Mouse (Mus musculus) CH12.LX (cell line): ENCODE results near the gene Nradd. TPM values are rescaled to one million over a fixed set of nuclear protein-coding genes. Genes with fewer than 3 reads are reported as not detected.
A peak's percentile ranks its signal among the peaks of the same experiment; 100 is the strongest.

Source experiments
- DNase-seq: peaks from one replicate; pipeline ENCODE4 v3.0.0-alpha.2; 2013; ENCODE audit errors: extremely low read depth
- H3K27ac ChIP-seq: 2 replicates; pipeline ENCODE4 v1.5.1; 2012; ENCODE audit warnings: low read depth, mild to moderate bottlenecking, control low read depth, moderate library complexity; ENCODE audit not compliant: insufficient read depth
- H3K27me3 ChIP-seq: replicated peaks from 2 replicates; pipeline ENCODE3; 2012; ENCODE audit warnings: inconsistent platforms
- H3K36me3 ChIP-seq, 2 experiments: replicated peaks in 1 of 2; 2 replicates each; pipeline versions ENCODE3 to v1.6.1; 2012; ENCODE audit warnings: inconsistent platforms in 1 of 2, low read length in 1 of 2, mild to moderate bottlenecking in 1 of 2, mixed read lengths in 1 of 2, moderate library complexity in 1 of 2; ENCODE audit not compliant: control insufficient read depth in 1 of 2, insufficient read depth in 1 of 2
- H3K4me1 ChIP-seq, 2 experiments: 2 replicates each; pipeline ENCODE4 v1.6.1; 2012; ENCODE audit warnings: inconsistent platforms in 1 of 2, moderate library complexity in 1 of 2; ENCODE audit not compliant: insufficient read depth in 2 of 2, control insufficient read depth in 1 of 2
- H3K4me2 ChIP-seq: 2 replicates; pipeline ENCODE4 v1.6.1; 2012; ENCODE audit warnings: low read depth, mild to moderate bottlenecking, control low read depth; ENCODE audit not compliant: poor library complexity, insufficient read depth, severe bottlenecking
- H3K4me3 ChIP-seq, 3 experiments: fragments of 150-350 bp in 1 of 3; sonication (generic) in 1 of 3; replicated peaks in 1 of 3; 2 replicates each; pipeline versions ENCODE3 to v1.5.1; 2011 to 2012; ENCODE audit warnings: low read depth in 2 of 3, low read length in 2 of 3, mild to moderate bottlenecking in 2 of 3, moderate library complexity in 2 of 3, control low read depth in 1 of 3, improper control_type of control experiment in 1 of 3, inconsistent platforms in 1 of 3, mixed read lengths in 1 of 3; ENCODE audit not compliant: poor library complexity in 1 of 3
- H3K79me2 ChIP-seq: replicated peaks from 2 replicates; pipeline ENCODE4 v1.6.1; 2012; ENCODE audit warnings: mild to moderate bottlenecking, moderate library complexity; ENCODE audit not compliant: control insufficient read depth, poor library complexity, insufficient read depth, severe bottlenecking; ENCODE audit errors: extremely low read depth
- H3K9ac ChIP-seq: 2 replicates; pipeline ENCODE4 v1.6.1; 2012; ENCODE audit warnings: low read depth, mild to moderate bottlenecking, control low read depth, moderate library complexity; ENCODE audit not compliant: insufficient read depth
- H3K9me3 ChIP-seq: replicated peaks from 2 replicates; pipeline ENCODE3; 2012; ENCODE audit warnings: low read length, inconsistent platforms, mixed read lengths
- BHLHE40 ChIP-seq: IDR thresholded peaks from 2 replicates; pipeline ENCODE4 v1.6.1; 2011; ENCODE audit warnings: mild to moderate bottlenecking, low read depth, low read length, improper control_type of control experiment
- CHD1 ChIP-seq: IDR thresholded peaks from 2 replicates; pipeline ENCODE4 v1.6.1; 2012; ENCODE audit warnings: low read depth, low read length, improper control_type of control experiment, inconsistent platforms
- CHD2 ChIP-seq: IDR thresholded peaks from 2 replicates; pipeline ENCODE4 v1.6.1; 2011; ENCODE audit warnings: low read length, improper control_type of control experiment
- CTCF ChIP-seq, 2 experiments: IDR thresholded peaks in 1 of 2; conservative IDR thresholded peaks in 1 of 2; 2 replicates each; pipeline ENCODE4 v1.5.1; 2011 to 2012; ENCODE audit warnings: low read depth in 2 of 2, low read length in 2 of 2, improper control_type of control experiment in 1 of 2, inconsistent platforms in 1 of 2, mild to moderate bottlenecking in 1 of 2, moderate library complexity in 1 of 2
- E2F4 ChIP-seq: IDR thresholded peaks from 2 replicates; pipeline ENCODE4 v1.6.1; 2011; ENCODE audit warnings: low read depth, low read length, improper control_type of control experiment; ENCODE audit not compliant: insufficient replicate concordance
- ELF1 ChIP-seq: IDR thresholded peaks from 2 replicates; pipeline ENCODE4 v1.6.1; 2014; ENCODE audit warnings: low read depth, mild to moderate bottlenecking, inconsistent platforms, low read length, improper control_type of control experiment
- EP300 ChIP-seq: IDR thresholded peaks from 2 replicates; pipeline ENCODE4 v1.6.1; 2011; ENCODE audit warnings: low read length, improper control_type of control experiment
- ETS1 ChIP-seq: conservative IDR thresholded peaks from 2 replicates; pipeline ENCODE4 v1.6.1; 2012; ENCODE audit warnings: low read depth, mild to moderate bottlenecking, inconsistent platforms, low read length, improper control_type of control experiment, moderate library complexity
- GABPA ChIP-seq: IDR thresholded peaks from 2 replicates; pipeline ENCODE4 v1.6.1; 2012; ENCODE audit warnings: low read depth, low read length, improper control_type of control experiment, inconsistent platforms; ENCODE audit not compliant: insufficient replicate concordance
- HCFC1 ChIP-seq: IDR thresholded peaks from 2 replicates; pipeline ENCODE4 v1.6.1; 2012; ENCODE audit warnings: low read depth, mild to moderate bottlenecking, inconsistent platforms, low read length, improper control_type of control experiment
- IRF4 ChIP-seq: IDR thresholded peaks from 2 replicates; pipeline ENCODE4 v1.6.1; 2014; ENCODE audit warnings: low read depth, mild to moderate bottlenecking, inconsistent platforms, low read length, improper control_type of control experiment
- JUN ChIP-seq: IDR thresholded peaks from 2 replicates; pipeline ENCODE4 v1.6.1; 2011; ENCODE audit warnings: low read depth, mild to moderate bottlenecking, low read length, improper control_type of control experiment, moderate library complexity; ENCODE audit not compliant: insufficient read depth
- JUND ChIP-seq: conservative IDR thresholded peaks from 2 replicates; pipeline ENCODE4 v1.6.1; 2011; ENCODE audit warnings: low read depth, low read length, improper control_type of control experiment
- KAT2A ChIP-seq: IDR thresholded peaks from 2 replicates; pipeline ENCODE4 v1.6.1; 2012; ENCODE audit warnings: low read length, improper control_type of control experiment, inconsistent platforms; ENCODE audit not compliant: insufficient replicate concordance
- MAFK ChIP-seq: IDR thresholded peaks from 2 replicates; pipeline ENCODE4 v1.6.1; 2011; ENCODE audit warnings: low read length, improper control_type of control experiment; ENCODE audit not compliant: insufficient replicate concordance
- MAX ChIP-seq: IDR thresholded peaks from 2 replicates; pipeline ENCODE4 v1.6.1; 2011; ENCODE audit warnings: low read length, improper control_type of control experiment
- MAZ ChIP-seq: IDR thresholded peaks from 2 replicates; pipeline ENCODE4 v1.6.1; 2012; ENCODE audit warnings: low read depth, mild to moderate bottlenecking, inconsistent platforms, low read length, improper control_type of control experiment, moderate library complexity
- MEF2A ChIP-seq: IDR thresholded peaks from 2 replicates; pipeline ENCODE4 v1.6.1; 2014; ENCODE audit warnings: low read depth, mild to moderate bottlenecking, inconsistent platforms, low read length, improper control_type of control experiment, borderline replicate concordance
- MXI1 ChIP-seq: IDR thresholded peaks from 2 replicates; pipeline ENCODE4 v1.6.1; 2011; ENCODE audit warnings: mild to moderate bottlenecking, low read depth, low read length, improper control_type of control experiment
- MYC ChIP-seq: IDR thresholded peaks from 2 replicates; pipeline ENCODE4 v1.6.1; 2011; ENCODE audit warnings: low read depth, mild to moderate bottlenecking, improper control_type of control experiment, low read length
- NELFE ChIP-seq: IDR thresholded peaks from 2 replicates; pipeline ENCODE4 v1.6.1; 2011; ENCODE audit warnings: low read depth, low read length, improper control_type of control experiment
- NRF1 ChIP-seq: IDR thresholded peaks from 2 replicates; pipeline ENCODE4 v1.6.1; 2014; ENCODE audit warnings: low read depth, mild to moderate bottlenecking, inconsistent platforms, low read length, improper control_type of control experiment, moderate library complexity
- PAX5 ChIP-seq: IDR thresholded peaks from 2 replicates; pipeline ENCODE4 v1.6.1; 2012; ENCODE audit warnings: low read length, inconsistent platforms, mixed read lengths
- POLR2A ChIP-seq: IDR thresholded peaks from 2 replicates; pipeline ENCODE4 v1.6.1; 2011; ENCODE audit warnings: low read depth, mild to moderate bottlenecking, improper control_type of control experiment, low read length
- POLR2AphosphoS2 ChIP-seq: IDR thresholded peaks from 2 replicates; pipeline ENCODE4 v1.6.1; 2011; ENCODE audit warnings: low read depth, low read length, improper control_type of control experiment
- RAD21 ChIP-seq: IDR thresholded peaks from 2 replicates; pipeline ENCODE4 v1.6.1; 2011; ENCODE audit warnings: low read depth, mild to moderate bottlenecking, low read length, improper control_type of control experiment, moderate library complexity
- RCOR1 ChIP-seq: conservative IDR thresholded peaks from 2 replicates; pipeline ENCODE4 v1.6.1; 2012; ENCODE audit warnings: low read depth, mild to moderate bottlenecking, inconsistent platforms, low read length, improper control_type of control experiment
- SIN3A ChIP-seq: IDR thresholded peaks from 2 replicates; pipeline ENCODE4 v1.6.1; 2012; ENCODE audit warnings: low read length, improper control_type of control experiment, inconsistent platforms
- SMC3 ChIP-seq: IDR thresholded peaks from 2 replicates; pipeline ENCODE4 v1.6.1; 2011; ENCODE audit warnings: low read depth, low read length, improper control_type of control experiment
- TBP ChIP-seq: conservative IDR thresholded peaks from 2 replicates; pipeline ENCODE4 v1.6.1; 2011; ENCODE audit warnings: low read depth, low read length, improper control_type of control experiment
- TCF12 ChIP-seq: IDR thresholded peaks from 2 replicates; pipeline ENCODE4 v1.6.1; 2014; ENCODE audit warnings: low read depth, mild to moderate bottlenecking, inconsistent platforms, low read length, improper control_type of control experiment
- UBTF ChIP-seq: IDR thresholded peaks from 2 replicates; pipeline ENCODE4 v1.6.1; 2012; ENCODE audit warnings: low read depth, mild to moderate bottlenecking, inconsistent platforms, low read length, improper control_type of control experiment, moderate library complexity
- USF1 ChIP-seq: IDR thresholded peaks from 2 replicates; pipeline ENCODE4 v1.6.1; 2014; ENCODE audit warnings: low read depth, mild to moderate bottlenecking, inconsistent platforms, low read length, improper control_type of control experiment
- USF2 ChIP-seq: conservative IDR thresholded peaks from 2 replicates; pipeline ENCODE4 v1.6.1; 2011; ENCODE audit warnings: low read depth, low read length, improper control_type of control experiment
- ZC3H11A ChIP-seq: IDR thresholded peaks from 2 replicates; pipeline ENCODE4 v1.6.1; 2012; ENCODE audit warnings: low read depth, mild to moderate bottlenecking, inconsistent platforms, low read length, improper control_type of control experiment
- ZKSCAN1 ChIP-seq: IDR thresholded peaks from 2 replicates; pipeline ENCODE4 v1.6.1; 2012; ENCODE audit warnings: low read depth, inconsistent platforms, low read length, improper control_type of control experiment, borderline replicate concordance
- ZMIZ1 ChIP-seq: IDR thresholded peaks from 2 replicates; pipeline ENCODE4 v1.6.1; 2012; ENCODE audit warnings: low read depth, mild to moderate bottlenecking, inconsistent platforms, low read length, improper control_type of control experiment
- ZNF384 ChIP-seq: IDR thresholded peaks from 2 replicates; pipeline ENCODE4 v1.6.1; 2012; ENCODE audit warnings: low read depth, low read length, improper control_type of control experiment, inconsistent platforms
- dilution Hi-C: fragments of 300-500 bp; cut with MboI; formaldehyde crosslinking; loops from 2 replicates; pipeline ENCODE4 v1.14.3; 2020; ENCODE audit warnings: low sequenced_read_pairs; ENCODE audit not compliant: extremely low pct_unique_long_range_greater_than_20kb, extremely low pct_ligation_motif_present
- in situ Hi-C: fragments of 300-500 bp; cut with MboI; formaldehyde crosslinking; loops from 3 replicates; pipeline ENCODE4 v1.14.3; 2019; ENCODE audit warnings: low sequenced_read_pairs, low pct_ligation_motif_present, low pct_unique_long_range_greater_than_20kb, mixed read lengths
- polyA plus RNA-seq: library from polyadenylated mRNA; unstranded; fragments of >175 nt; gene quantifications from 2 replicates; pipeline ENCODE4 v1.2.1, GENCODE M21; 2012; ENCODE audit warnings: low read depth; ENCODE audit not compliant: insufficient read length
- total RNA-seq, 2 experiments: library from RNA; depleted of rRNA; stranded (reverse); fragments of 300-350 nt in 1 of 2; fragments of >200 nt in 1 of 2; gene quantifications; 2 replicates each; pipeline ENCODE4 v1.2.3; 2012 to 2014

The Nradd gene
- total and polyA plus RNA-seq, 3 experiments, result 8.9 to 18.4 (median 15.8) TPM

DNA sequence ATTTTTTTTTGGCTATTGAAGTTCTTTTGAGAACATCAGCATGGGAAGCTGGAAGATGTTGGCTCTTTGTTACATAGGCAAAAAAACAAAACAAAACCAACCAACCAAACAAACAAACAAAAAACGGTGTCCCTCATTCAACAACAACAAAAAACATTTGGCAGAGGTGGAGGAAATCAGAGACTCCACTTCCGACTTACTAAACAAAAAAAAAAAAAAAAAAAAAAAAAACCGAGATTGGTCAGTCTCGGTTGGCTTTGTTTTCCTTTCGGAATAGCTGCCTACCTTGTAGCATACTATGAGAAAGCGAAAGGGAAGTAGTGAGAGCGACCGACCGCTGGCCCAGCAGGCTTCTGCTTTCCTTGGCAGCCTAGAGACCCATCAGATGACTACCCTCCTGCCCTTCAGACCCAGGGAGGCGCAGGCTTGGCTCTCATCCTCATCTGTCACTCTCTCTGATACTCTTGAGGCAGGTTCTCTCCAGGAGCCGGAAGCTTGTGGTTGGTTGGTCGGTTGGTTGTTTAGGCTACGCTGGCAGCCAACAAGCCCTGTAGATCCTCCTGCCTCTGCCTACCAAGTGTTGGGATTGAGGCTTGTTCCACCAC lies 33.3 kb upstream of the Nradd start:
- no peaks in the 10 kb centered on the region for H3K27me3 ChIP-seq
- no peak for TF ChIP-seq JUND
- TF ChIP-seq UBTF, result no peak
- TF ChIP-seq TBP, result no peak
- no peak for TF ChIP-seq ZKSCAN1
- TF ChIP-seq CTCF (conservative IDR thresholded peaks at IDR 0.05 in 1 of 2, IDR thresholded peaks at IDR 0.05 in 1 of 2; ENCODE audit: low read depth in 2 of 2, low read length in 2 of 2), result no peak
- no peak for TF ChIP-seq RCOR1
- no peak for TF ChIP-seq MAFK
- TF ChIP-seq POLR2A, result no peak
- no peak for TF ChIP-seq PAX5
- TF ChIP-seq POLR2AphosphoS2, result no peak
- TF ChIP-seq ZNF384, result peak; percentile 94
- TF ChIP-seq MYC, result 0 out of 2 replicates have a peak, but pooled peaks have one; percentile 9
- no peak; the same call in 1 of the 2 replicates for TF ChIP-seq MXI1
- peak; percentile 27; the same call in 1 of the 2 replicates for TF ChIP-seq IRF4
- TF ChIP-seq RAD21, result no peak
- TF ChIP-seq MEF2A, result 0 out of 2 replicates have a peak, but pooled peaks have one; percentile 14
- TF ChIP-seq JUN, result no peak
- peak; percentile 20; the same call in 1 of the 2 replicates for TF ChIP-seq ELF1
- peak; percentile 30; the same call in 1 of the 2 replicates for TF ChIP-seq EP300
- no peak for TF ChIP-seq NELFE
- no peak for TF ChIP-seq MAZ
- 0 out of 2 replicates have a peak, but pooled peaks have one; percentile 56 for TF ChIP-seq CHD1
- TF ChIP-seq USF1, result no peak
- TF ChIP-seq HCFC1, result no peak
- TF ChIP-seq ZMIZ1, result no peak
- TF ChIP-seq USF2, result no peak
- TF ChIP-seq ETS1, result no peak; the same call in 1 of the 2 replicates
- TF ChIP-seq TCF12, result no peak
- TF ChIP-seq CHD2, result no peak
- TF ChIP-seq GABPA, result no peak
- peak; percentile 34; the same call in 1 of the 2 replicates for TF ChIP-seq NRF1
- TF ChIP-seq SMC3, result no peak
- TF ChIP-seq MAX, result no peak
- TF ChIP-seq SIN3A, result peak; percentile 53; the same call in 1 of the 2 replicates
- no peak for TF ChIP-seq ZC3H11A
- TF ChIP-seq KAT2A, result no peak
- no peak for TF ChIP-seq E2F4
- no peak for TF ChIP-seq BHLHE40
- TF ChIP-seq, all 38 proteins: peak for 9
- in situ Hi-C loops (no loop called here), dilution Hi-C loops (no loop called here)
- Histone ChIP-seq H3K79me2 (peaks cover 44% of the 10 kb centered on the region), H3K9me3 (no peaks in the 10 kb centered on the region), H3K9ac (peak overlapping the region; percentile 85), H3K4me3 (peak overlapping the region; percentile 67 to 80 (median 69)), H3K4me2 (peak overlapping the region; percentile 71; the same call in 1 of the 2 replicates), H3K4me1 (peaks cover 25 to 72% of the 10 kb centered on the region in 2 experiments), H3K36me3 (peaks cover 0 to 11% of the 10 kb centered on the region in 2 experiments), H3K27ac (peak overlapping the region; percentile 80)
- DNase-seq, result peak; percentile 62
